Mouse (Mus musculus) B cell, adult (primary cell): ENCODE data around the gene Olfr1443. TPM values are rescaled to one million over a fixed set of nuclear protein-coding genes. Genes with fewer than 3 reads are reported as not detected.

Experiments
- total RNA-seq: library from RNA; stranded (reverse); gene quantifications from 4 replicates; pipeline ENCODE4 v1.2.4, GENCODE M21; 2023; ENCODE audit not compliant: inconsistent age

Gene Olfr1443
- total RNA-seq: not detected in 4 replicates

DNA sequence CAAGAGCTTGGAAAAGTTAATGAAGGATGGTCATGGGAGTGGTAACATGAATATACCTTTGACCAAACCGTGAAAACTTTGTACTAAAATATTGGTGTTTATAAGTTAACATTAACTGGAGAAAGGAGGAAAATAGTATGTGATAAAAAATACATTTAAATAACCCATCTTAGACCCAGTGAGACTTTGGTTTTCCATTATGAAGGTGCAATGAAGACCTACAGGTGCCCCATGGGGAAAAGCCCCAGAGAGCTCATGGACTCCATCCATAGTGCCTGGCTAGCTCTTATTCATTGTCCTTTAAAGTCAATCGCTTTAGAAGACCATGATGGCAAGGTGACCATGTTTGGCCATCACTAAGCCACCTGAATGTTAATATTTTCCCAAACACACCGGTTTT is at the start of gene Olfr1443:
Olfr1443 (plus strand) TSS at position 301 of the 400 bp plus-strand sequence.

DNA sequence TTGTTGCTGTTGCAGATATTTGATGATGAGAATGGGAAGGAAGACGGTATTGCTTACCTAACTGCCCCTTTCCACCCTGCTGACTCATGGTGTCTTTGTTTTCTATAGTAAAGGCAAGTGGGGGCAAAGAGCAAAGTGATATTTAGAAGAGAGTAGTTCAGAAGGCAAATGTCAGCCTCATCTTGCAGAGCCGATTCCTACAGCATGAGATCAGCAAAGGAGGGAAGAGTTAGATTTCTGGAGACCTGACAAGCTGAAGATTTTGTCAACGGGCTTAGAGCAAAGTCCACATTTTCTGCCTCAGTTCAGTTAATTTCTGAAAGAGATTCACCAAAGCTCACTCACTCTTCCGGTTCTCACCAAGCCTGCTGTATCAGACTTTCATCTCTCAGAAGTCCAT is 44.7 kb upstream of the Olfr1443 start, which contains the start of gene Glyat:
Glyat (plus strand) TSS at position 133 of the 400 bp plus-strand sequence.

DNA sequence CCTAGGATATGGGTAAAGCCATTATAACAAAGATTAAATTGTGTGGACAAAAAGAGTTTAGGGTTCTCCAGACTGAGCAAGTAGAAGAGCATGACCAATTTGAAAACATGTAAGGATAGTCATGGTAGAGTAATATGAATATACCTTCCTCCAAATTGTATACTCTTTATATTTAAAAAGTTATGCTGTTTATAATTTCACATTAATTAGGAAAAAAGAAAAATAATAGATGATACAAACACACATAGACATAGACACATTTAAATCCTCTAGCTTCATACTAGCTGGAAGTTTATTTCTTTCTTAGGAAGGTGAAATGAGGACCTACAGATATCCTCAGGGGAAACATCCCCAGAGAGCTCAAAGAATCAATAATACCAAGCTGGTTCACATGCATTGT is 7.8 kb upstream of the Olfr1443 start, which contains the start of gene Olfr1442:
Olfr1442 (plus strand) TSS at position 301 of the 400 bp plus-strand sequence.

DNA sequence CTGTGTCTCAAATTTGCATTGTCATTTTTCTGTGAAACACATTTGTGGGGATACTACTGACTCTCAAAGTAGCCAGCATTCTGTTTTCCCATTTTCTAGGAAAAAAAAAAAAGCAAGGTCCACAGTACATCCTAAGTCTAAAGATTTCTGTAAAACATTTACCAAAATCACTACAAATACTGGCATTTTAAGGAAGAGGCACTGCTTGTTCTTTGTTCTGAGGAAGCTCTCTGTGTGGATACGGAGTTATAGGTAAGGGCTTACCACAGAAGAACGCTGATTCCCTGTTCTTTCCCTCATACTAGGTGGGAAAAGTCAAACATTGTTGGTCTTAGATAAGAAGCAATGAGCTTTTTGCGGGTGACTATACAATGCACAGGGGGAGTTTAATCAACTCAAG is 17.7 kb downstream of the Olfr1443 start, which contains the start of gene Keg1:
Keg1 (plus strand) TSS at position 197 of the 400 bp plus-strand sequence.

Other genes starting within 250 kb of the Olfr1443 start
- 41.6 to 51.2 TPM (median 46.3 TPM) in 4 replicates for gene Mpeg1, start 217.3 kb upstream of the Olfr1443 start, total RNA-seq
- gene Dtx4, start 176.7 kb upstream of the Olfr1443 start, total RNA-seq: 9.3 to 12.6 TPM (median 11.3 TPM) in 4 replicates
- gene Fam111a, start 132.4 kb upstream of the Olfr1443 start, total RNA-seq: 136 to 142 TPM (median 138 TPM) in 4 replicates
- gene Gm4952, start 78.1 kb upstream of the Olfr1443 start, total RNA-seq: not detected in 4 replicates
- not detected in 4 replicates for gene Glyat, start 44.8 kb upstream of the Olfr1443 start, total RNA-seq
- not detected in 4 replicates for gene Olfr1442, start 7.7 kb upstream of the Olfr1443 start, total RNA-seq
- not detected in 4 replicates for gene Keg1, start 17.7 kb downstream of the Olfr1443 start, total RNA-seq
- 3.6 to 5.9 TPM (median 4.2 TPM) in 4 replicates for gene Cntf, start 87.5 kb downstream of the Olfr1443 start, total RNA-seq
- 85.2 to 90.8 TPM (median 88.5 TPM) in 4 replicates for gene Zfp91, start 118.0 kb downstream of the Olfr1443 start, total RNA-seq
- 81.9 to 88.1 TPM (median 84.2 TPM) in 4 replicates for gene Lpxn, start 118.1 kb downstream of the Olfr1443 start, total RNA-seq
- gene Gm5244, start 168.6 kb downstream of the Olfr1443 start, total RNA-seq: 2.7 to 5.5 TPM (median 4.1 TPM) in 4 replicates
- 0.61 to 1.3 TPM (median 0.63 TPM) in 4 replicates for gene Olfr1444, start 179.2 kb downstream of the Olfr1443 start, total RNA-seq
- gene Olfr1445, start 205.7 kb downstream of the Olfr1443 start, total RNA-seq: not detected in 4 replicates
- not detected in 4 replicates for gene Olfr1446, start 215.4 kb downstream of the Olfr1443 start, total RNA-seq
- gene Olfr1447, start 225.6 kb downstream of the Olfr1443 start, total RNA-seq: not detected in 4 replicates
- gene Olfr1448, start 246.3 kb downstream of the Olfr1443 start, total RNA-seq: not detected in 4 replicates